Mouse (Mus musculus) megakaryocyte-erythroid progenitor cell, adult 5 weeks (primary cell): ENCODE data around the gene Dmc1. TPM values are rescaled to one million over a fixed set of nuclear protein-coding genes. Genes with fewer than 3 reads are reported as not detected.

ENCODE experiments used
- polyA plus RNA-seq: library from polyadenylated mRNA; stranded (reverse); fragments of >175 nt; gene quantifications from 2 replicates; pipeline ENCODE4 v1.2.3, GENCODE M21; 2012

Gene Dmc1
- 0.32 and 0.35 TPM in 2 replicates for polyA plus RNA-seq

GRCm38 (mm10) chr15:79604990-79605665 is at the start of gene Dmc1:
Dmc1 (minus strand) TSS chr15:79605109.

GRCm38 (mm10) chr15:79546410-79547288 is 58.3 kb downstream of the Dmc1 start, which contains the start of gene Ddx17:
Ddx17 (minus strand) TSS chr15:79546741.

DNA sequence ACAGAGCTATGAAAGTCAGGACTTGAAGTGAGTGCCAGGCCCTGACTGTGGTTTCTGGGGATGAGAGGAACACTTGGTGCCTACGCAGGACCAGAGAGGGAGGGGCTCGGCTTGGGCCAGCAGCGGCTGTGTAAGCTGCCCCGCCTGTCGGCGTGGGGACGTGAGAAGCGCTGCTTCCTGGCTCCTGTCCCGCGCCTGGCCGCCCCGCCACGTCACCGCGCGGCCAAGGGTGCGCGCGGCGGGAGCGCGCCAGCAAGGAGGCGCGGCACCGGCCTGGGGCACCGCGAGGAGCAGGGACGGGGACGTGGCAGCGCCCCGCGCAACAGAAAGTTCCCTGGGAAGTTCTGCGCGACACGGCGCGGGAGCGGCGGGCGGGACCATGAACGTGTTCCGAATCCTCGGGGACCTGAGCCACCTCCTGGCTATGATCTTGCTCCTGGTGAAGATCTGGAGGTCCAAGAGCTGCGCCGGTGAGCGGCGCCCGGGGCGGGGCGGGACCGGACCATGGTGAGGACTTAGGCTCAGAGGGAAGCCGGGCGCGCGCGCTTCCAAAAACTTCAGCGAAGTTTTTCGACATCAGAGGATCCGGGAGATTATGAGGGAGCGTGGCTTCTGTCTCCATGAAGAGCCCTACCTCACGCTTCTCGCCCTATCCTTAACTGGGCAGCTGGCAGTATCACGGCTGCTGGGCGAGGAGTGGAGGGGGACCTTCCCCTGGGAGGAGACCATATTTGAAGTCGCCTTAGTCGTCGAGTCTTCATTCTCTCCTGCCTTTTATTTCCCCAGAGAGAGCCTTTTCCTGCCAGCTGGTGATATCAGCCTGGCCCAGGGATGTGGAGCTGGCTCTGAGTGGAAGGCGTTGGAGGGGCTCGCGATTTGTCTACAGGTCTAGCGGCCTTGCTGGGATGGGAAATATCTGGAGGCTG is 88.5 kb downstream of the Dmc1 start, which contains the start of gene Kdelr3:
Gene Kdelr3 (plus strand): TSS at position 241 of the 926 bp plus-strand sequence.

Other genes with a start within 250 kb of the Dmc1 start
- 62.5 and 64.0 TPM in 2 replicates for gene Tmem184b, start 201.5 kb downstream of the Dmc1 start, polyA plus RNA-seq
- gene Csnk1e, start 149.5 kb downstream of the Dmc1 start, polyA plus RNA-seq, result 104 and 129 TPM in 2 replicates
- not detected in 2 replicates for gene Kcnj4, start 99.9 kb downstream of the Dmc1 start, polyA plus RNA-seq
- gene Kdelr3, start 88.7 kb downstream of the Dmc1 start, polyA plus RNA-seq, result 0.09 and 0.10 TPM in 2 replicates
- gene Ddx17, start 58.4 kb downstream of the Dmc1 start, polyA plus RNA-seq, result 52.5 and 61.6 TPM in 2 replicates
- gene Fam227a, start 53.8 kb upstream of the Dmc1 start, polyA plus RNA-seq, result 0.09 and 0.74 TPM in 2 replicates
- 86.1 and 92.5 TPM in 2 replicates for gene Cby1, start 54.1 kb upstream of the Dmc1 start, polyA plus RNA-seq
- 117 and 125 TPM in 2 replicates for gene Tomm22, start 65.8 kb upstream of the Dmc1 start, polyA plus RNA-seq
- 18.6 and 18.7 TPM in 2 replicates for gene Josd1, start 82.8 kb upstream of the Dmc1 start, polyA plus RNA-seq
- 103 and 127 TPM in 2 replicates for gene Gtpbp1, start 85.7 kb upstream of the Dmc1 start, polyA plus RNA-seq
- gene Sun2, start 137.4 kb upstream of the Dmc1 start, polyA plus RNA-seq, result 376 and 440 TPM in 2 replicates
- gene Dnal4, start 172.7 kb upstream of the Dmc1 start, polyA plus RNA-seq, result 37.5 and 46.8 TPM in 2 replicates
- gene Nptxr, start 199.7 kb upstream of the Dmc1 start, polyA plus RNA-seq, result 1.1 and 1.4 TPM in 2 replicates
- gene Npcd, start 229.1 kb upstream of the Dmc1 start, polyA plus RNA-seq, result 0.50 and 0.81 TPM in 2 replicates
- gene Cbx6, start 229.6 kb upstream of the Dmc1 start, polyA plus RNA-seq, result 50.6 and 54.9 TPM in 2 replicates